Mouse (Mus musculus) testis, adult 2 months (tissue): ENCODE measurements around the gene Spcs3.

ENCODE experiments used
- CTCF ChIP-seq: fragments of 200-500 bp; IDR thresholded peaks from 2 replicates; pipeline ENCODE4 v1.5.1; 2012; ENCODE audit warnings: low read depth, mild to moderate bottlenecking, inconsistent platforms, low read length, moderate library complexity; ENCODE audit not compliant: control insufficient read depth, insufficient read depth, insufficient replicate concordance
- POLR2A ChIP-seq: fragments of 200-500 bp; IDR thresholded peaks from 2 replicates; pipeline ENCODE4 v1.6.1; 2012; ENCODE audit warnings: low read depth, mild to moderate bottlenecking, inconsistent platforms, low read length, moderate library complexity; ENCODE audit not compliant: control insufficient read depth

GRCm38 (mm10) chr8:54525606-54526005 is 4.2 kb downstream of the Spcs3 start:
- TF ChIP-seq CTCF (no peak), POLR2A (no peak)
